Mouse (Mus musculus) myocyte (in vitro differentiated cells): ENCODE results near the gene Lrrc36. TPM values are rescaled to one million over a fixed set of nuclear protein-coding genes. Genes with fewer than 3 reads are reported as not detected.

Experiments used
- H3K27me3 ChIP-seq: one replicate; pipeline ENCODE4 v1.6.1; 2011; ENCODE audit not compliant: control insufficient read depth, insufficient read depth, insufficient read length
- H3K36me3 ChIP-seq: one replicate; pipeline ENCODE4 v1.6.1; 2011; ENCODE audit not compliant: control insufficient read depth, insufficient read depth
- H3K4me2 ChIP-seq: one replicate; pipeline ENCODE4 v1.6.1; 2011; ENCODE audit warnings: low read depth, control low read depth
- H3K4me3 ChIP-seq: one replicate; pipeline ENCODE4 v1.5.1; 2011; ENCODE audit warnings: mild to moderate bottlenecking, control low read depth, moderate library complexity
- H3K79me2 ChIP-seq: one replicate; pipeline ENCODE4 v1.6.1; 2011; ENCODE audit not compliant: control insufficient read depth, insufficient read depth
- H3ac ChIP-seq: one replicate; pipeline ENCODE4 v1.6.1; 2011; ENCODE audit not compliant: control insufficient read depth, insufficient read length
- CEBPB ChIP-seq: IDR thresholded peaks from 2 replicates; pipeline ENCODE4 v1.6.1; 2011; ENCODE audit warnings: mild to moderate bottlenecking, moderate library complexity; ENCODE audit not compliant: poor library complexity, insufficient read depth, severe bottlenecking
- E2F4 ChIP-seq: IDR thresholded peaks from one replicate; pipeline ENCODE4 v1.6.1; 2011; ENCODE audit warnings: mild to moderate bottlenecking, control low read depth, moderate library complexity; ENCODE audit not compliant: insufficient read depth
- MAX ChIP-seq: IDR thresholded peaks from one replicate; pipeline ENCODE4 v1.6.1; 2011; ENCODE audit warnings: low read depth, mild to moderate bottlenecking, control low read depth
- MYOD1 ChIP-seq, 3 experiments: IDR thresholded peaks; one replicate each; pipeline ENCODE4 v1.6.1; 2011; ENCODE audit warnings: control low read depth in 2 of 3, low read depth in 2 of 3, mild to moderate bottlenecking in 2 of 3, moderate library complexity in 1 of 3; ENCODE audit not compliant: insufficient read length in 2 of 3, control insufficient read depth in 1 of 3
- MYOG ChIP-seq, 3 experiments: IDR thresholded peaks; one replicate each; pipeline ENCODE4 v1.6.1; 2011; ENCODE audit warnings: control low read depth in 2 of 3, low read depth in 2 of 3, mild to moderate bottlenecking in 2 of 3; ENCODE audit not compliant: insufficient read length in 2 of 3, control insufficient read depth in 1 of 3, insufficient read depth in 1 of 3
- POLR2A ChIP-seq: IDR thresholded peaks from one replicate; pipeline ENCODE4 v1.6.1; 2011; ENCODE audit warnings: low read depth, mild to moderate bottlenecking, control low read depth, moderate library complexity; ENCODE audit not compliant: insufficient read length
- POLR2AphosphoS2 ChIP-seq: IDR thresholded peaks from one replicate; pipeline ENCODE4 v1.6.1; 2011; ENCODE audit warnings: low read depth, control low read depth; ENCODE audit not compliant: insufficient read length
- REST ChIP-seq: IDR thresholded peaks from one replicate; pipeline ENCODE4 v1.6.1; 2011; ENCODE audit warnings: mild to moderate bottlenecking, control low read depth, moderate library complexity; ENCODE audit not compliant: insufficient read depth, insufficient read length
- SRF ChIP-seq: IDR thresholded peaks from one replicate; pipeline ENCODE4 v1.6.1; 2011; ENCODE audit warnings: low read depth; ENCODE audit not compliant: control insufficient read depth, insufficient read length
- TCF12 ChIP-seq: IDR thresholded peaks from one replicate; pipeline ENCODE4 v1.6.1; 2011; ENCODE audit warnings: mild to moderate bottlenecking, control low read depth; ENCODE audit not compliant: poor library complexity, insufficient read depth, severe bottlenecking
- TCF3 ChIP-seq: IDR thresholded peaks from one replicate; pipeline ENCODE4 v1.6.1; 2011; ENCODE audit warnings: low read depth, control low read depth; ENCODE audit not compliant: insufficient read length
- USF1 ChIP-seq: IDR thresholded peaks from one replicate; pipeline ENCODE4 v1.6.1; 2011; ENCODE audit warnings: low read depth, mild to moderate bottlenecking, control low read depth, moderate library complexity
- polyA plus RNA-seq: library from polyadenylated mRNA; unstranded; fragments of >200 nt; fragmentation: generic; extraction: Trizol; gene quantifications from one replicate; pipeline ENCODE4 v1.2.1, GENCODE M21; 2012; ENCODE audit warnings: missing spikeins

The Lrrc36 gene
- polyA plus RNA-seq, 1 experiment = not detected

- Histone ChIP-seq H3K36me3 (peaks cover 15% of the 10 kb centered on the region), H3ac (no peak overlapping the region), H3K4me2 (no peak overlapping the region), H3K4me3 (no peak overlapping the region), H3K27me3 (no peaks in the 10 kb centered on the region), H3K79me2 (no peaks in the 10 kb centered on the region)
- no peak for TF ChIP-seq TCF3
- no peak for TF ChIP-seq MYOD1 (IDR thresholded peaks at IDR 0.05; ENCODE audit: control insufficient read depth in 1 of 3, insufficient read length in 2 of 3, low read depth in 2 of 3)
- TF ChIP-seq USF1 = no peak
- TF ChIP-seq CEBPB = no peak
- TF ChIP-seq SRF = no peak
- no peak for TF ChIP-seq REST
- TF ChIP-seq E2F4 = no peak
- no peak for TF ChIP-seq POLR2AphosphoS2
- TF ChIP-seq TCF12 = no peak
- TF ChIP-seq MYOG (IDR thresholded peaks at IDR 0.05; ENCODE audit: control insufficient read depth in 1 of 3, insufficient read depth in 1 of 3, insufficient read length in 2 of 3, low read depth in 2 of 3) = no peak
- no peak for TF ChIP-seq MAX
- TF ChIP-seq POLR2A = no peak
Measured at GRCm38 (mm10) chr8:105482123-105482522, 68.8 kb downstream of the Lrrc36 start.

- H3ac ChIP-seq = no peak overlapping the region
Measured at GRCm38 (mm10) chr8:105483212-105484029, 70.0 kb downstream of the Lrrc36 start.

DNA sequence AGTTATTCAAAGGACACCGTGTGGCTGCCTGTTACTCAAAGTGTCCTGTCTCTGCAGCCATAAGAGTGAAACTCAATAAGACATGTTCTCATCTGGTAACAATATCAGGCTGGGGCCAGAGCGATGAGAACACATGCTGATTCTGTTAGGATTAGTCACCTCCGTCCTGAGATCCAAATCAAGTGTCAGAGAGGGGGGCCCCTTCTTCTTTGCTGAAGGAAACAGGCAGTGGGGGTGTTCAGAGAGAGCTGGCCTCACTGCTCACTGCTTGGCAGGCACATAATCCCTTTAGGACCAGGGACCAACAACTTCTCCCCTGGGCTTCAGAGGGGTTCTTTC is 70.6 kb downstream of the Lrrc36 start:
- H3K4me2 ChIP-seq = peak overlapping the region; percentile 43
- H3K79me2 ChIP-seq = no peaks in the 10 kb centered on the region
- H3K36me3 ChIP-seq = peaks cover 18% of the 10 kb centered on the region
- no peaks in the 10 kb centered on the region for H3K27me3 ChIP-seq
- no peak overlapping the region for H3K4me3 ChIP-seq
- no peak overlapping the region for H3ac ChIP-seq
- no peak for TF ChIP-seq POLR2AphosphoS2
- TF ChIP-seq SRF = no peak
- TF ChIP-seq USF1 = no peak
- no peak for TF ChIP-seq CEBPB
- TF ChIP-seq TCF12 = no peak
- TF ChIP-seq MYOG (IDR thresholded peaks at IDR 0.05; ENCODE audit: control insufficient read depth in 1 of 3, insufficient read depth in 1 of 3, insufficient read length in 2 of 3, low read depth in 2 of 3) = no peak

More at GRCm38 (mm10) chr8:105483212-105484029, 70.0 kb downstream of the Lrrc36 start:
- Histone ChIP-seq H3K4me2 (peak overlapping the region; percentile 43), H3K4me3 (no peak overlapping the region), H3K79me2 (no peaks in the 10 kb centered on the region), H3K36me3 (peaks cover 18% of the 10 kb centered on the region), H3K27me3 (no peaks in the 10 kb centered on the region)
- TF ChIP-seq MAX (no peak), TCF12 (no peak), CEBPB (no peak), MYOG (IDR thresholded peaks at IDR 0.05; ENCODE audit: control insufficient read depth in 1 of 3, insufficient read depth in 1 of 3, insufficient read length in 2 of 3, low read depth in 2 of 3) (peak in 1 of 3 experiments; percentile 15)

DNA sequence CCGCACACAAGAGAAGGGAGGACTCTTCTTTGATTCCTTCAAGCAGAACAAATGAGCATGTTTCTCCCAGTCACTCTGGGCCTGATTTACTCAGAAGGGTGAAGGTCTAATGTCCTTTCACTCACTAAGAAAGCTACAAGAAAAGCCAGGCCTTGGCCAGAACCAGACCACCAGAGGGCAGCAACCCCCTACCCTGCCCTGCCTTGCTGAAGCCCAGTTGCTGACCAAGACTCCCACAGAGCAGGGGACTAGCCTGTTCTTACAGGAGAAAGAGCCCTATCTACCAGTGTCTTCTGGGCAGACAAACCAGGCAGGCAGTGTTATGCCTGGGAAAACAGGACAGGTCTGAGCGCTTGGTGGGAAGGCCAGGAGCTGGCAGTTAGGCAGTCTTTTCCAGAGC is 71.0 kb downstream of the Lrrc36 start:
- Histone ChIP-seq H3K79me2 (no peaks in the 10 kb centered on the region), H3K4me3 (no peak overlapping the region), H3K27me3 (no peaks in the 10 kb centered on the region), H3ac (no peak overlapping the region), H3K4me2 (peak overlapping the region; percentile 43), H3K36me3 (peaks cover 18% of the 10 kb centered on the region)
- peak in 1 of 3 experiments; percentile 8 for TF ChIP-seq MYOG (IDR thresholded peaks at IDR 0.05; ENCODE audit: control insufficient read depth in 1 of 3, insufficient read depth in 1 of 3, insufficient read length in 2 of 3, low read depth in 2 of 3)
- no peak for TF ChIP-seq USF1
- TF ChIP-seq MYOD1 (IDR thresholded peaks at IDR 0.05; ENCODE audit: control insufficient read depth in 1 of 3, insufficient read length in 2 of 3, low read depth in 2 of 3) = no peak
- TF ChIP-seq E2F4 = no peak

- Histone ChIP-seq H3ac (no peak overlapping the region), H3K79me2 (no peaks in the 10 kb centered on the region), H3K4me2 (no peak overlapping the region), H3K4me3 (no peak overlapping the region), H3K36me3 (peaks cover 18% of the 10 kb centered on the region), H3K27me3 (no peaks in the 10 kb centered on the region)
- TF ChIP-seq USF1 (no peak), POLR2A (no peak), CEBPB (no peak), MYOD1 (IDR thresholded peaks at IDR 0.05; ENCODE audit: control insufficient read depth in 1 of 3, insufficient read length in 2 of 3, low read depth in 2 of 3) (no peak), TCF3 (no peak), POLR2AphosphoS2 (no peak), MAX (no peak)
Measured at GRCm38 (mm10) chr8:105488082-105488481, 74.7 kb downstream of the Lrrc36 start.
